Mouse (Mus musculus) brown adipose tissue, adult 24 weeks (tissue): ENCODE results near the gene Brinp3. TPM values are rescaled to one million over a fixed set of nuclear protein-coding genes. Genes with fewer than 3 reads are reported as not detected.
"Not testable (repeated sequence)": the region's sequence is repeated elsewhere in the genome, so short reads cannot be mapped to it uniquely, and the experiment has no call there.

Experiments used
- H3K27ac ChIP-seq: fragments of 200-500 bp; replicated peaks from 2 replicates; pipeline ENCODE4 v1.5.1; 2012; ENCODE audit warnings: low read depth, mild to moderate bottlenecking, low read length
- H3K4me1 ChIP-seq: fragments of 200-500 bp; 2 replicates; pipeline ENCODE4 v1.6.1; 2012; ENCODE audit warnings: low read length, mixed read lengths; ENCODE audit not compliant: control insufficient read depth, insufficient read depth, insufficient read length
- H3K4me3 ChIP-seq: fragments of 200-500 bp; 2 replicates; pipeline ENCODE4 v1.5.1; 2012; ENCODE audit warnings: low read depth, mild to moderate bottlenecking, low read length, moderate library complexity; ENCODE audit not compliant: insufficient read depth
- polyA plus RNA-seq: library from polyadenylated mRNA; stranded (reverse); fragments of >200 nt; gene quantifications from 2 replicates; pipeline ENCODE4 v1.2.4, GENCODE M21; 2012; ENCODE audit not compliant: missing spikeins, insufficient read depth, insufficient read length

The Brinp3 gene
- polyA plus RNA-seq, 1 experiment, result not detected

DNA sequence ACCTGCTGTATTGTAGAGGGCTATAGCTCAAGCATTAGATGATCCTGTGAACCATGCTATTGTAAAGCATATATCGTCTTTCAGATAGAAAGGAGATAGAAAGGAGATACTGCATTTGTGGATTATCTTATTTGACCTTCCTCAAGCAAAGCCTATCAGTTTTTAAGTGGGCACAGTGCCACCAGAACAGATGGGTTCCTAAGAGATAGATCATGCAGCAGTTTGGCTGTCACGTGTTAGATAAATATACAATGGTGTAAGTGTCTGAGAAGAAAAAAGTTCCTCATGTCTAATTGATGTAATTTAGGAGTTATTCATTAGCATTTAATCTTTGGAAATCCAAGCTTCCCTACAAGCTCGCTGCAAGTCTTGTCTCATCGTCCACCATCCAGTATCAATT lies 206.2 kb downstream of the Brinp3 start:
- no peaks in the 10 kb centered on the region for H3K4me1 ChIP-seq

DNA sequence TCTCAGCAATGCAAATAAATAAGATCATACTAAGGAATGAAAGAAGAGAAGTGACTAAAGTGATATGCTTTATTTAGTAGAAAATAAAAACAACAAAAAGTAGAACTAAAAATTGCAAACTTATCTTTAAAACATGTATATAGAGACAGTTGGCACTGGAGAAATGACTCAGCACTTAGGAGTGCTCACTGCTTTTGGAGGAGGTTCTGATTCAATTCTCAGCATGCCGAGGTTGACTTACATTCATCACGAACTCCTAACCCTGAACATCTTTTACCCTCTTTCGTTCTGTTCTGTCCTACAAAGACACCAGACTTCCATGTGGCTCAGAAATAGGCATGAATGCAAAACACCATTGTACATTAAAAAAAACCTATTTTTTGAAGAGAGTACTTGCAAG lies 225.0 kb downstream of the Brinp3 start:
- no peak overlapping the region for H3K4me3 ChIP-seq
- H3K27ac ChIP-seq, result no peak overlapping the region

More for the DNA sequence above, 206.2 kb downstream of the Brinp3 start:
- Histone ChIP-seq H3K27ac (no peak overlapping the region), H3K4me3 (no peak overlapping the region)

DNA sequence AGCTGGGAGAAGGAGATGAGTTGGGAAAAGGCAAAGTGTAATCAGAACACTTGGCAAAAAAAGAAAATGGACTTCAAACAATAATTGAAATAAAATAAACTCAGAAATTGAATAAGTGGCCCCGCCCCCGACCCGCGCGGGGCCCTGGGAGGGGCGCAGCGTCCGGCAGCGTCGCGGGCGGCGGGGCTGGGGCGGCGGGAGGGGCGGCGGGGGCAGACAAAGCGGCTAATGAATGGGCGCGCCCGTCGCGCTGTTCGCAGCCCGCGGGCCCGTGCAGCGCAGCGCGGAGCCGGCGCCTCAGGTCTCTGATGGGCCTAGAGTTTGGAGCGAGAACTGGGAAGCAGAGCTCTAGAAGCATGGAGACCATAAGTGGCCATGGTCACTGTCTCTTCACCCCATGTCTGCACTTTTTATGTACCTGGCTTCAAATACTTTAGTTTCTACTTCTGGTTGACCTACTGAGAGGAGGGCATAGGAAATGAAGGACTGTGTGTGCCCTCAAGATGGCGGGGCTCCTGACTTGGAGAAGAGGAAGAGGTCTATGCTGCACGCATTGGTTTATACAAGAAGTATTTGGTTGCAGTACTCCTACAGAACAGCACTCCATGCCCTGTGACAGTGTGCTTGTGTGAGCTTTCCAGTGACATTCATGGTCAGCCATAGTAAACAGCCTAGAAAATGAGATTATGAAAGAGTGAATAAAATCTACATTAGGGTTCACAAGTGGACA lies 230.4 kb downstream of the Brinp3 start:
- not testable (repeated sequence) for H3K4me3 ChIP-seq, H3K4me1 ChIP-seq, H3K27ac ChIP-seq

More for the DNA sequence above, 225.0 kb downstream of the Brinp3 start:
- H3K4me1 ChIP-seq, result no peaks in the 10 kb centered on the region

DNA sequence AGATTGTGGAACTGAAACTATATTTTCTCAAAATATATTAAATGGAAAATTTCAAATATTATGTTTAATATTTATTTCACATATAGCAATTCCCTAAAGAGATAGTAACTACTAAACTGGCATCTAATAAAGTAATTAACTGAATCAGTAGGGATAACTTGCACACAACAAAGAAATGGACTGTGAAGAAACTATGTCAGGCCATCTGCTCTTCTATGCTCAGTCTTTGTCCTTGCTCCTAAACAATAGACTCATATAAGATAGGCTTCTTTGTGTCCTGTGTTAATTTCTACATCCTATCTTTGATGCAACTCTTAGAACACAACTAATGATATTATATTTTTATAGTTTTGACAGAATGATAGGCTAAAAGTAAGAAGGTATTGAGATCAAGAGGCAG lies 256.5 kb downstream of the Brinp3 start:
- no peak overlapping the region for H3K4me3 ChIP-seq
- no peak overlapping the region for H3K27ac ChIP-seq
- no peaks in the 10 kb centered on the region for H3K4me1 ChIP-seq

DNA sequence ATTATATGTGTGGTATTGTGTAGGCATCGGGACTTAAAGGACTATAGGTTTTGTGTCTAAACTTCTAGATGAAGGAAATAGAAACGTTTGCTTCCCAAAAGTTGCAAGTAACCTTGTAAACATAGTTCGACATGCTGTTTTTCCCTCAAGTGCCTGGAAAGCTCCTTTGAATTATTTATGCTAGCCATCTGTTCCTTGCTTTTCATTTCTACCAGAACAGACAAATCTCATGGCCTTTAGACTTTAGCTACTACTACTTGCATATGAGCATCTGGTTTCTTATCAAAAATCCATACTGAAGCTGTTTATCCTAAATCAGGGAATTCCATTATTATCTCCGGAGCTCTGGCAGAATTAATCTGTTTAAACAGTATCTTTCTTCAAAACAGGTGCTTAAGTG lies 288.7 kb downstream of the Brinp3 start:
- Histone ChIP-seq H3K4me1 (no peaks in the 10 kb centered on the region), H3K4me3 (no peak overlapping the region), H3K27ac (no peak overlapping the region)

DNA sequence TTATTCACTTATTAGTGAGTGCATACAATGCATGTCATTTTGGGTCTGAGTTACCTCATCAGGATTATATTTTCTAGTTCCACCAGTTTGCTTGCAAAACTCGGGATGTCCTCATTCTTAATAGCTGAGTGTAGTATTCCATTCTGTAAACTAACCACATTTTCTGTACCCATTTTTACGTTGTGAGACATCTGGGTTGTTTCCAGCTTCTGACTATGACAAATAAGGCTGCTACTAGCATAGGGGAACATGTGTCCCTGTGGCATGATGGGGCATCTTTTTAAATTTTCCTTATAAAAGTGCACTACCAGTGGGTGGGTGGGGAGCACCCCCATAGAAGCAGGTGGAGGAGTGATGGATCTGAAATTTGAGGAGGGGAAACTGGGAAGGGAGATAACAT lies 292.7 kb downstream of the Brinp3 start:
- H3K4me3 ChIP-seq, result no peak overlapping the region
- no peak overlapping the region for H3K27ac ChIP-seq
- no peaks in the 10 kb centered on the region for H3K4me1 ChIP-seq

DNA sequence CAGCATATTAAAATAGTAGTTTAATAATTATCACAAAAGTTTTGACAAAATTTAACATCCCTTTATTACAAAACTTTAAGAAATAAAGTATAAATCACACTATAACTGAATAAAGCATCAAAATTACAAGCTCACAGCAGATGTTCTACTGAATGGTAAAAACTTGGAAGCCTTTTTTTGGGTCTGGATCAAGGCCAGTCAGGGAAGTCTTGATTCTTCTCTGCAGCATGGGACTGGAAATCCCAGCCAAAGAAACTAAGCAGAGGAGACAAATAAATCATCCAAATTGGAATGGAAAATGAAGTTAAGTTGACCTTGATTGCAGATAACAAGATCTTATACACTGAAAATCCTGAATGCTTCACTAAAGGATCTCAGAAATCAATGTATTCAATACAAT lies 298.3 kb downstream of the Brinp3 start:
- Histone ChIP-seq H3K4me1 (no peaks in the 10 kb centered on the region), H3K4me3 (no peak overlapping the region), H3K27ac (no peak overlapping the region)

DNA sequence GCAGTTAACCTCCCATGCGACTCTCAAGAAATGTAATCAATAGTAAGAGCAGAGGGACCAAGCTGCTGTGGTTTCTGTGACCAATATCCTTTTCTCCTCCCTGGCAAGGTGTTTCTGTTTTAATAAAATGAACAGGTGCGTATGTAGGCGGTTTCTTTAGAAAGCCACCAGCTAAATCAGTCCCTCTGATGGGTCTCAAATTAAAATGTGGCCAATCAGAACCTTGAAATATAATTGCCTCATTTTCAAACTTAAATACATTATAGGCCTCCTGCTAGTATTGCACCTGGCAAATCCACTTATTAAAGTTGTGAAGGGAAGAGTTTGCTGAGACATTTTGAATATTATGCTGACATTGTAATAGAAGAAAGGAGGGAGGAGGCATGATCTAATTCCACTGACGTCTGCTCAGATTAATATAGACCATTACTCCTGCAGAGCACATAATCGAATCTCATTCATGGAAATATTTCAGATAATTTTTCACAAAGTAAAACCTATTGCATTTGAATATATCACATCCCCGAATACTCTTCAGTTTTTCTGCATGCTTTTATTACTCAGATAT lies 305.5 kb downstream of the Brinp3 start:
- Histone ChIP-seq H3K27ac (no peak overlapping the region), H3K4me1 (no peaks in the 10 kb centered on the region), H3K4me3 (no peak overlapping the region)

DNA sequence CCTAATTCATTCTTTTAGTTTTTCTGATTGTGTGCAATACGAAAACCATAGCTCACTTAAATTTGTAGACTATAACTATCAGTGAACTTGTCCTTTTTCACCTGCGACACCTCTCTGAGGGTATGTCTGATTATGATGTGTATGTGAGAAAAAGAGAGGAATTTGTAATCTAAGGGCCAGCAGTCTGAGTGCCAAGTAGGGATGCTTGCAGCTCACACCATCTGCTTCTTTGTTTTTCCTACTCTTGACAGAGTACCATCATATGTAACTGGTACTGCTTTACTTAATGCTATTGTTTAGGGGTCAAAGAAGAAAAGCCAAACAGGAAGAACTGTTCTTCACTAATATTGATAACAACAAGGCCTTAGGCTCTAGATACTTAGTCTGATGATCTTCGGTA lies 307.3 kb downstream of the Brinp3 start:
- no peaks in the 10 kb centered on the region for H3K4me1 ChIP-seq
- H3K4me3 ChIP-seq, result no peak overlapping the region
- H3K27ac ChIP-seq, result no peak overlapping the region

DNA sequence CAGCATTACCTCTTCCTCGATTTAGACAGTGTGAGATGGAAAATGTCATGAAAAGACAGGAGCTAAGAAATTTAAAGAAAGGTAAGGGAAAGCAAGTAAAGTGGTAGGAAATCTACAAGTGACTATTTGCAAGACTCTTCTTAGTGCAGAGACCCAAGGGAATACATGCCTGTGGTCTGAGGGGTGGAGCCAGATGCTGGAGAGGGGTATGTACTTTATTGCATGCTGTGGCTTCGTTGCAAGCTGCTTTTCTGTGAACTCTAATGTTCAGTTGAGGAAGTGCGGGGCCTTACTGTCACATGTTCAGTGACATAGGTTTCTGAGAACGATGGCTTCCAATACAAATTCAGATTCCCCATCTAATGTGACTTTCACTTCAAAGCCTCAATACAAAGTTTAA lies 313.2 kb downstream of the Brinp3 start:
- Histone ChIP-seq H3K27ac (no peak overlapping the region), H3K4me3 (no peak overlapping the region), H3K4me1 (no peaks in the 10 kb centered on the region)

DNA sequence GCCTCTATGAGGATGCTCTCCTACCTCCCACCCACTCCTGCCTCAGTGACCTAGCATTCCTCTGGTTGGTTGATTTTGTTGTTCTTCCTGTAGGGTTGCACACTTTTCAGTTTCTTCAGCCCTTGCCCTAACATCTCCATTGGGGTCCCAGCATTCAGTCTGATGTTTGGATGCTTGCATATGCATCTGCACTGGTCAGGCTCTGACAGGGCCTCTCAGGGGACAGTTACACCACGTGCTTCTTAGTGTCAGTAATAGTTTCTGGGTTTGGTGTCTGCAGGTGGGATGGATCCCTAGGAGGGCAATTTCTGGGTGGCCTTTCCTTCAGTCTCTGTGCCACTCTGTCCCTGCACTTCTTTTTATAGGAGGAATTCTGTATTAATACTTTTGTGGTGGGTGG lies 339.3 kb downstream of the Brinp3 start:
- Histone ChIP-seq H3K27ac (no peak overlapping the region), H3K4me1 (no peaks in the 10 kb centered on the region), H3K4me3 (no peak overlapping the region)

DNA sequence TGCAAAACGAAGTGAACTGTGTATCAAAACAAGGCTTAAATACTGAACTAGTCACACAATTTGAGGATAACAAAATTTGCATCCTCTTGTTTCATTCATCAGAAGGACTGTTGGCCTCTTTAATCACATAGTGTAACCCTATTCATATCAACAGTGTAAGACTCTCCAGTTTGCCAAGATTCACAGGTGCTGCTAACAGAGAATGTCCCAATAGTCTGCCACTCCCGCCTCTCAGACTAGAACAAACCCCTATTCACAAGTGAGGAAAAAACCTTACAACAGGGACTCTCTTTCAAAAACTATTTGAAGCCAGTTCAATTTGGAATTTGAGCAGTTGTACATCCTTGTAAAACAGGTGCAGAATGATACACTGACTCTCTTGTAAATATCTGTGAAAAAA lies 349.5 kb downstream of the Brinp3 start:
- H3K4me1 ChIP-seq, result no peaks in the 10 kb centered on the region
- H3K4me3 ChIP-seq, result no peak overlapping the region
- H3K27ac ChIP-seq, result no peak overlapping the region

DNA sequence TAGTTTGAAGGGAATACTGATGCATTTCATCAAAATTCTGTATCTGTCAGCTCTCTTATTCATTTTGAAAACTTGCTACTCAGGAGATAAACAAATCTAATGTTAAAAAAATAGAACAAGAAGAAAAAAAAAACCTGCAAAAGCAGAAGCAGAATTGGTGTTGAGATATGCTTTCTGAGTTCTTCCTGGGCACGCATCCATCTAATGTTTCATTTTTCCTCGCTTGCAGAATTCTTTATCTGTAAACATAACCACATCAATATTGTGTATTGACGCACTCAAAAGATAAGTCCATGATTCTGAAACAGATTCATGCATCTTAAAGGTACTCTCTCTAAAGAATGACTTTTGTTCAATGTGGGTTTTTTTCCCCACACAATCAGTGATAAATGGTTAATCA lies 354.3 kb downstream of the Brinp3 start:
- Histone ChIP-seq H3K4me1 (no peaks in the 10 kb centered on the region), H3K27ac (no peak overlapping the region), H3K4me3 (no peak overlapping the region)

DNA sequence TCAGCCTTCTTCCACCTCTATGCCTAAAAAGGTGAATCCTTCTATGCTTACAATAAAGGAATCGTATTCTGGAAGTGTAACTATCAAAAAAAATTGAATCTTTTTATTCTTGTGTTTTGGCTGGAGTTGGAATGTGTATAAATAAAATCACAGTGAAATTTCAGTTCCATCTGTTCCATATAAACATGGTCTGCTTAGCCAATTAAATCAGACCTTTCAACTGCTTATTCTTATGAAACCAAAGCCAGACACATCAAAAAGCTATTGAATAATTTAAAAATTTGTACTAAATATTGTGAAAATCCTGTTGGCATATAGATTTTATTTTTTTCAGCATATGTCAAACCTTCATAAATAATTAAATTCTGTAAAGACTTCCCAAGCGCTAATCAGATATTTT lies 355.6 kb downstream of the Brinp3 start:
- H3K27ac ChIP-seq, result no peak overlapping the region
- no peak overlapping the region for H3K4me3 ChIP-seq
- no peaks in the 10 kb centered on the region for H3K4me1 ChIP-seq

DNA sequence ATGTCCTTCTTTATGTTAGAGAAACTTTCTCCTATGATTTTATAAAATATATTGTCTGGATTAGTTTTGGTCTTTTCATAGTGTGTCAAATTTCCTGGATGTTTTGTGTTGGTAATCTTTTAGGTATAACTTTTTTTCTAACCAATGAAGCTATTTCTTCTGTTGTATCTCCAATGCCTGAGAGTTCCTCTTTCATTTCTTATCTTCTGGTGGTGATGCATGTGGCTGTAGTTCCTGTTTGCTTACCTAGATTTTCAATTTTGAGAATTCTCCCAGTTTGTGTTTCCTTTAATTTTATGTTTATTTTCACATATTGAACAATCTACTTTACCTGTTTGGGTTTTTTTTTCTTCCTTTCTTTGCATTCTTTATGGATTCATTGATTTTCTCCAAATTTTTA lies 404.1 kb downstream of the Brinp3 start:
- Histone ChIP-seq H3K4me1 (no peaks in the 10 kb centered on the region), H3K27ac (no peak overlapping the region), H3K4me3 (no peak overlapping the region)

DNA sequence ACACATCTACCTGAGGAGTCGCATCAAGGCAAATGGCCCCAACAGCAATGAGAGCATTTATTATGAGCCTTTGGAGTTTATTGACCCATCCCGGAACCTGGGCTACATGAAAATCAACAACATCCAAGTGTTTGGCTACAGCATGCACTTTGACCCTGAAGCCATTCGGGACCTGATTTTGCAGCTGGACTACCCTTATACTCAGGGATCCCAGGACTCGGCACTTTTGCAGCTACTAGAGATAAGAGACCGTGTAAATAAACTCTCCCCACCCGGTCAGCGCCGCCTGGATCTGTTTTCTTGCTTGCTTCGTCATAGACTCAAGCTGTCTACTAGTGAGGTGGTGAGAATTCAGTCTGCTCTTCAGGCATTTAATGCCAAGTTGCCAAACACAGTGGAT lies 407.1 kb downstream of the Brinp3 start:
- H3K4me3 ChIP-seq, result no peak overlapping the region
- no peak overlapping the region for H3K27ac ChIP-seq
- H3K4me1 ChIP-seq, result no peaks in the 10 kb centered on the region
